Mouse (Mus musculus) heart, postnatal 0 days (tissue): ENCODE measurements around the gene Sgce. TPM values are rescaled to one million over a fixed set of nuclear protein-coding genes. Genes with fewer than 3 reads are reported as not detected.

Experiments
- ATAC-seq: fragments of 200-750 bp; cut with Nextera tagmentation; 2 replicates; pipeline ENCODE4 v1.8.0; 2017; ENCODE audit warnings: low read depth, moderate number of reproducible peaks, moderate library complexity; ENCODE audit not compliant: insufficient read depth
- DNase-seq: peaks from one replicate; pipeline ENCODE4 v3.0.0-alpha.2; 2016; ENCODE audit warnings: low spot score
- H3K27ac ChIP-seq: fragments of 300-500 bp; sonication (generic); 2 replicates; pipeline ENCODE4 v1.5.1; 2014; ENCODE audit warnings: low read depth, mild to moderate bottlenecking
- H3K27me3 ChIP-seq: fragments of 300-500 bp; sonication (generic); 2 replicates; pipeline ENCODE4 v1.6.1; 2014; ENCODE audit warnings: low read length, mixed read lengths; ENCODE audit not compliant: control insufficient read depth, insufficient read depth
- H3K36me3 ChIP-seq: fragments of 300-500 bp; sonication (generic); replicated peaks from 2 replicates; pipeline ENCODE4 v1.6.1; 2014; ENCODE audit warnings: low read length, mixed read lengths; ENCODE audit not compliant: control insufficient read depth, insufficient read depth
- H3K4me1 ChIP-seq: fragments of 300-500 bp; sonication (generic); 2 replicates; pipeline ENCODE4 v1.6.1; 2014; ENCODE audit warnings: antibody characterized with exemption; ENCODE audit not compliant: control insufficient read depth, insufficient read depth
- H3K4me2 ChIP-seq: fragments of 300-500 bp; sonication (generic); 2 replicates; pipeline ENCODE4 v1.6.1; 2014; ENCODE audit warnings: low read depth, mild to moderate bottlenecking, low read length, moderate library complexity
- H3K4me3 ChIP-seq: fragments of 300-500 bp; sonication (generic); 2 replicates; pipeline ENCODE4 v1.5.1; 2014; ENCODE audit warnings: low read depth, low read length
- H3K9ac ChIP-seq: fragments of 300-500 bp; sonication (generic); replicated peaks from 2 replicates; pipeline ENCODE4 v1.6.1; 2014; ENCODE audit warnings: low read depth, low read length, mixed read lengths
- H3K9me3 ChIP-seq: fragments of 300-500 bp; sonication (generic); replicated peaks from 2 replicates; pipeline ENCODE4 v1.6.1; 2016; ENCODE audit warnings: low read length; ENCODE audit not compliant: control insufficient read depth
- CTCF ChIP-seq: IDR thresholded peaks from 2 replicates; pipeline ENCODE4 v1.5.1; 2016; ENCODE audit warnings: antibody characterized with exemption, control low read depth, low read depth
- EP300 ChIP-seq: IDR thresholded peaks from 2 replicates; pipeline ENCODE4 v1.6.1; 2016; ENCODE audit warnings: antibody characterized with exemption, low read depth
- WGBS: fragments of 180-500 bp; shearing (Covaris S2); extraction: QIAGEN DNeasy Blood & Tissue Kit; methylation state at CpG from one replicate; pipeline ENCODE4 v1.1.7; 2014; 5-methylcytosine and 5-hydroxymethylcytosine counted together
- polyA plus RNA-seq: library from polyadenylated mRNA; unstranded; fragments of >200 nt; fragmentation: Nextera tagmentation; extraction: Ambion mirVana; gene quantifications from 2 replicates; pipeline ENCODE4 v1.2.1, GENCODE M21; 2015
- total RNA-seq: library from RNA; depleted of rRNA; stranded (reverse); fragments of >200 nt; gene quantifications from 2 replicates; pipeline ENCODE4 v1.2.3, GENCODE M21; 2014; ENCODE audit warnings: low replicate concordance

Sgce gene
- total and polyA plus RNA-seq, 2 experiments from 2014 or later = 31.3 to 53.0 TPM

- Histone ChIP-seq H3K9ac (no peak overlapping the region), H3K4me1 (peaks cover 10% of the 10 kb centered on the region; the same call in 1 of the 2 replicates), H3K9me3 (no peaks in the 10 kb centered on the region), H3K27me3 (no peaks in the 10 kb centered on the region), H3K27ac (no peak overlapping the region), H3K4me2 (no peak overlapping the region), H3K4me3 (no peak overlapping the region), H3K36me3 (no peaks in the 10 kb centered on the region)
- TF ChIP-seq CTCF (no peak), EP300 (no peak)
- 63% methylated on average over 8 of the region's 8 CpGs for WGBS
- ATAC-seq (no peak), DNase-seq (no peak)
Observed at GRCm38 (mm10) chr6:4701641-4702040, 45.4 kb downstream of the Sgce start.

- no peak for ATAC-seq
- Histone ChIP-seq H3K9ac (no peak overlapping the region), H3K4me1 (no peaks in the 10 kb centered on the region), H3K27me3 (no peaks in the 10 kb centered on the region), H3K9me3 (no peaks in the 10 kb centered on the region), H3K36me3 (no peaks in the 10 kb centered on the region), H3K4me2 (no peak overlapping the region), H3K4me3 (no peak overlapping the region), H3K27ac (no peak overlapping the region)
- DNase-seq = no peak
- TF ChIP-seq EP300 (no peak), CTCF (no peak)
- WGBS = 67% methylated on average over 3 of the region's 3 CpGs
Observed at GRCm38 (mm10) chr6:4695778-4696177, 51.2 kb downstream of the Sgce start.

GRCm38 (mm10) chr6:4694672-4695231, 52.3 kb downstream of the Sgce start:
- H3K36me3 ChIP-seq = no peaks in the 10 kb centered on the region
- no peak overlapping the region for H3K4me2 ChIP-seq
- H3K27ac ChIP-seq = no peak overlapping the region
- no peak overlapping the region for H3K9ac ChIP-seq
- H3K27me3 ChIP-seq = no peaks in the 10 kb centered on the region
- DNase-seq (no peak), ATAC-seq (no peak)
- WGBS = 58% methylated on average over 8 of the region's 8 CpGs
- no peak overlapping the region for H3K4me3 ChIP-seq
- TF ChIP-seq CTCF (no peak), EP300 (no peak)
- no peaks in the 10 kb centered on the region for H3K9me3 ChIP-seq
- H3K4me1 ChIP-seq = no peaks in the 10 kb centered on the region

DNA sequence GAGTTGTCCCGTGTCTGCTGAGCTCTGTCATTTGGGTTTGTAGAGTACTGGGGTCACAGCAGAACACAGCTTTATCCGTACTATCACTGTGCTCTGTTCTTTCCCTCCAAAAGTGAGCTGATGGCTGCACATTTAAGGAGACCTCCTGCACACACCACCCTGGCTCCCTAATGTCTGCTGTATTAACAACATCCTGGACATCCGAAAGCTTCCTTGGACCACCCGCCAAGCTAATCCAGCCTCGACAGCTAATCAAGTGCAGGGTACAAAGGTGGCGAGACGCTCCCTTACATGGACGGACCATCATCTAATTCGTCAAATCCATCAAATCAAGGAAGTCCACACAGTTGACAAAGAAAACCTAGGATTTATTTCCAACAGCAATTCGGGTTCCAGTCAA, 53.5 kb downstream of the Sgce start:
- TF ChIP-seq CTCF (no peak), EP300 (no peak)
- 77% methylated on average over 10 of the region's 10 CpGs for WGBS
- ATAC-seq (no peak), DNase-seq (no peak)
- H3K4me1 ChIP-seq = no peaks in the 10 kb centered on the region
- H3K4me3 ChIP-seq = no peak overlapping the region
- H3K9me3 ChIP-seq = no peaks in the 10 kb centered on the region
- 0 out of 2 replicates have a peak, but pooled peaks cover 3% of the 10 kb centered on the region for H3K36me3 ChIP-seq
- H3K27ac ChIP-seq = no peak overlapping the region
- no peaks in the 10 kb centered on the region for H3K27me3 ChIP-seq
- no peak overlapping the region for H3K4me2 ChIP-seq
- H3K9ac ChIP-seq = no peak overlapping the region

- 88% methylated on average over 4 of the region's 4 CpGs for WGBS
- DNase-seq (no peak), ATAC-seq (no peak)
- Histone ChIP-seq H3K4me3 (no peak overlapping the region), H3K4me1 (no peaks in the 10 kb centered on the region), H3K4me2 (no peak overlapping the region), H3K36me3 (0 out of 2 replicates have a peak, but pooled peaks cover 3% of the 10 kb centered on the region), H3K9ac (no peak overlapping the region), H3K27me3 (no peaks in the 10 kb centered on the region), H3K9me3 (no peaks in the 10 kb centered on the region), H3K27ac (no peak overlapping the region)
- TF ChIP-seq CTCF (no peak), EP300 (no peak)
Observed at GRCm38 (mm10) chr6:4690438-4690837, 56.6 kb downstream of the Sgce start.
